Mouse (Mus musculus) G1E (cell line): ENCODE measurements around the gene Cenpn.

ENCODE experiments used
- CTCF ChIP-seq: IDR thresholded peaks from 2 replicates; pipeline ENCODE4 v1.5.1; 2012; ENCODE audit warnings: low read depth, low read length, inconsistent platforms, mixed read lengths
- TAL1 ChIP-seq: conservative IDR thresholded peaks from 2 replicates; pipeline ENCODE4 v1.6.1; 2012; ENCODE audit warnings: low read depth, low read length, inconsistent platforms, mixed read lengths

DNA sequence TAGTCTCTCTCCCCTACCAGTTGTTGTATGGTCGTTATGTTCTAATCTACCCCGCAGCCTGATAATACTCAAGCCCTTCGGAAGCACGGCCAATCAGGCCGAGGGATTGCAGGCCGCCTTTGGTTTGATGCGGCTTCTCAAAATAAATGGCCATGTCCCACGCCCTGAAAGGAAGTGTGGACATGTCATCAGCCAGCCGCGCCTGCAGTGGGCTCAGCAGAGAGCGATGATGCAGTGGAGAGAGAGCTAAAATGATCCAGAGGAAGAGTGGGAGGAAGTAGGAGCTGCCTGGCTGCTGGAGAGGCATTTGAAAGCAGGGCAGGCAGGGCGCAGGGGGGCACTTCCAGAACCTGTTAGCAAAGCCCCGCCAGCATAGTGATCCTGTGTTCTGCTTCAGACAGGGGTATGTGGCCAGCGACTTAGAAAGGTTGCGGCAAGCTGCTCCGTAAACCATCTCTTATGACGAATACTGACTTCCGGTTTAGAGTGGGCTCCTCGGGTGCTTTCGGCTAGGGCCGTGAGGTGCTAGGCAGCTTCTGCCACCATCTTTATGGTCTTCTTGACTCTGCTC, 24.8 kb downstream of the Cenpn start:
- TF ChIP-seq CTCF (no peak), TAL1 (no peak)
